15 mouse cellular contexts compared by ENCODE assay signal in genomic region chr14:8712674-8713073, GRCm38 (mm10). TPM values are rescaled to one million over a fixed set of nuclear protein-coding genes. Genes with fewer than 3 reads are reported as not detected.
DNase-seq lines count a peak whose midpoint lies in the region; ATAC-seq lines count a peak whose summit lies in the region.
"Had no signal": no experiment of that assay in that cellular context is flagged by ENCODE, and none has a peak within 500 bp of the region (broad histone marks: within the 10 kb centered on the region; RNA-seq: fewer than 3 reads in every experiment).

No protein-coding gene starts in this region.

- no peaks in the 10 kb centered on the region for H3K4me1 ChIP-seq in forebrain, embryonic 13.5 days
- H3K4me1 ChIP-seq in forebrain, embryonic 11.5 days (replicated peaks; ENCODE audit: control insufficient read depth, insufficient read depth, low read length), result no peaks in the 10 kb centered on the region
- no peaks in the 10 kb centered on the region for H3K4me1 ChIP-seq in forebrain, embryonic 16.5 days (replicated peaks; ENCODE audit: control insufficient read depth, insufficient read depth, low read length)
- H3K4me1 ChIP-seq in forebrain, embryonic 15.5 days, result no peaks in the 10 kb centered on the region
- H3K4me1 ChIP-seq: embryonic facial prominence, embryonic 12.5 days had no signal

- H3K9me3 ChIP-seq in forebrain, embryonic 13.5 days (replicated peaks), result no peaks in the 10 kb centered on the region
- H3K9me3 ChIP-seq in forebrain, embryonic 11.5 days (ENCODE audit: control insufficient read depth, low read length), result no peaks in the 10 kb centered on the region
- no peaks in the 10 kb centered on the region for H3K9me3 ChIP-seq in forebrain, embryonic 16.5 days (ENCODE audit: control insufficient read depth, low read length)
- H3K9me3 ChIP-seq in forebrain, embryonic 15.5 days, result no peaks in the 10 kb centered on the region
- H3K9me3 ChIP-seq: embryonic facial prominence, embryonic 10.5 days; embryonic facial prominence, embryonic 12.5 days had no signal

- H3K9ac ChIP-seq in forebrain, embryonic 13.5 days, result no peak overlapping the region
- no peak overlapping the region for H3K9ac ChIP-seq in forebrain, embryonic 11.5 days (ENCODE audit: low read length)
- no peak overlapping the region for H3K9ac ChIP-seq in forebrain, embryonic 16.5 days (replicated peaks; ENCODE audit: low read depth, low read length)
- H3K9ac ChIP-seq in forebrain, embryonic 15.5 days (replicated peaks), result no peak overlapping the region
- H3K9ac ChIP-seq: embryonic facial prominence, embryonic 12.5 days had no signal

- no peaks in the 10 kb centered on the region for H3K36me3 ChIP-seq in forebrain, embryonic 13.5 days (ENCODE audit: poor library complexity, severe bottlenecking)
- no peaks in the 10 kb centered on the region for H3K36me3 ChIP-seq in forebrain, embryonic 11.5 days (ENCODE audit: control insufficient read depth, insufficient read depth, low read length)
- no peaks in the 10 kb centered on the region for H3K36me3 ChIP-seq in forebrain, embryonic 16.5 days (ENCODE audit: control insufficient read depth, insufficient read depth)
- no peaks in the 10 kb centered on the region for H3K36me3 ChIP-seq in forebrain, embryonic 15.5 days
- H3K36me3 ChIP-seq: embryonic facial prominence, embryonic 10.5 days; embryonic facial prominence, embryonic 12.5 days had no signal

- no peak overlapping the region for H3K4me3 ChIP-seq in forebrain, embryonic 13.5 days
- no peak overlapping the region for H3K4me3 ChIP-seq in forebrain, embryonic 11.5 days (ENCODE audit: low read depth, low read length)
- no peak overlapping the region for H3K4me3 ChIP-seq in forebrain, embryonic 16.5 days (replicated peaks; ENCODE audit: low read length)
- H3K4me3 ChIP-seq in forebrain, embryonic 15.5 days, result no peak overlapping the region
- H3K4me3 ChIP-seq: embryonic facial prominence, embryonic 10.5 days; embryonic facial prominence, embryonic 12.5 days had no signal

- no peak for DNase-seq in forebrain, embryonic 11.5 days (ENCODE audit: low spot score)
- DNase-seq in kidney, adult 11 months, result no peak
- DNase-seq: adrenal gland, adult 2 months; adrenal gland, postnatal 10 days; adrenal gland, postnatal 25 days; cerebellum, adult 11-12 months; cerebellum, adult 2 months; cerebellum, adult 9-10 months; cerebellum, postnatal 10 days; cerebellum, postnatal 25 days had no signal

- no peak overlapping the region for H3K27ac ChIP-seq in forebrain, embryonic 13.5 days
- no peak overlapping the region for H3K27ac ChIP-seq in forebrain, embryonic 11.5 days (ENCODE audit: low read depth, low read length)
- H3K27ac ChIP-seq in forebrain, embryonic 16.5 days (ENCODE audit: low read length), result no peak overlapping the region
- H3K27ac ChIP-seq in forebrain, embryonic 15.5 days (replicated peaks), result no peak overlapping the region
- H3K27ac ChIP-seq: embryonic facial prominence, embryonic 10.5 days; embryonic facial prominence, embryonic 12.5 days had no signal

- no peak overlapping the region for H3K4me2 ChIP-seq in forebrain, embryonic 13.5 days
- no peak overlapping the region for H3K4me2 ChIP-seq in forebrain, embryonic 11.5 days (ENCODE audit: low read depth, low read length, severe bottlenecking)
- H3K4me2 ChIP-seq in forebrain, embryonic 16.5 days (ENCODE audit: low read length), result no peak overlapping the region
- no peak overlapping the region for H3K4me2 ChIP-seq in forebrain, embryonic 15.5 days (replicated peaks)
- H3K4me2 ChIP-seq: embryonic facial prominence, embryonic 12.5 days had no signal

- no peaks in the 10 kb centered on the region for H3K27me3 ChIP-seq in forebrain, embryonic 13.5 days
- H3K27me3 ChIP-seq in forebrain, embryonic 11.5 days (ENCODE audit: control insufficient read depth, insufficient read depth, low read length), result no peaks in the 10 kb centered on the region
- H3K27me3 ChIP-seq in forebrain, embryonic 16.5 days (replicated peaks; ENCODE audit: control insufficient read depth, insufficient read depth, low read length), result no peaks in the 10 kb centered on the region
- H3K27me3 ChIP-seq in forebrain, embryonic 15.5 days, result no peaks in the 10 kb centered on the region
- H3K27me3 ChIP-seq: embryonic facial prominence, embryonic 12.5 days had no signal

- WGBS in forebrain, embryonic 13.5 days, result 65% methylated on average over 4 of the region's 4 CpGs
- 88% methylated on average over 4 of the region's 4 CpGs for WGBS in forebrain, embryonic 11.5 days
- 53% methylated on average over 4 of the region's 4 CpGs for WGBS in forebrain, embryonic 16.5 days
- WGBS in forebrain, embryonic 15.5 days, result 53% methylated on average over 4 of the region's 4 CpGs

- ATAC-seq in forebrain, embryonic 13.5 days, result peak; percentile 59; the same call in 1 of the 2 replicates
- no peak for ATAC-seq in forebrain, embryonic 11.5 days (replicated peaks; ENCODE audit: low FRiP score)
- ATAC-seq in forebrain, embryonic 16.5 days, result peak; percentile 33
- ATAC-seq in forebrain, embryonic 15.5 days (replicated peaks), result no peak; the same call in 1 of the 2 replicates

RNA-seq across cellular contexts. Expression of gene 4930452B06Rik, which starts 46.6 kb away (rescaled TPM):
- polyA plus RNA-seq in forebrain, embryonic 13.5 days (2015; fragmentation: Nextera tagmentation; extraction: Ambion mirVana), result 8.9 and 9.7 TPM in 2 replicates
- polyA plus RNA-seq in forebrain, embryonic 11.5 days (2014; fragmentation: Nextera tagmentation; extraction: Ambion mirVana), result 15.4 and 16.7 TPM in 2 replicates
- 6.7 and 7.1 TPM in 2 replicates for polyA plus RNA-seq in forebrain, embryonic 16.5 days (2015; fragmentation: Nextera tagmentation; extraction: Ambion mirVana)
- 6.5 and 6.7 TPM in 2 replicates for polyA plus RNA-seq in forebrain, embryonic 15.5 days (2015; fragmentation: Nextera tagmentation; extraction: Ambion mirVana)

Comparison
In these comparisons a context has a peak if more than half of its experiments do, and no peak if none do; other contexts are left out.
1. ATAC-seq: peak in forebrain, embryonic 13.5 days (single experiment) and forebrain, embryonic 16.5 days (single experiment); none in forebrain, embryonic 11.5 days (single experiment) and forebrain, embryonic 15.5 days (single experiment).